Mouse (Mus musculus) liver, adult 2 months (tissue): ENCODE results near the gene Megf11.

Source experiments
- CTCF ChIP-seq: fragments of 200-500 bp; IDR thresholded peaks from 2 replicates; pipeline ENCODE4 v1.5.1; 2011; ENCODE audit warnings: low read depth, low read length, control low read depth
- POLR2A ChIP-seq: fragments of 200-500 bp; IDR thresholded peaks from 2 replicates; pipeline ENCODE4 v1.6.1; 2011; ENCODE audit warnings: low read length, control low read depth; ENCODE audit not compliant: insufficient read depth; ENCODE audit errors: extremely low read depth

DNA sequence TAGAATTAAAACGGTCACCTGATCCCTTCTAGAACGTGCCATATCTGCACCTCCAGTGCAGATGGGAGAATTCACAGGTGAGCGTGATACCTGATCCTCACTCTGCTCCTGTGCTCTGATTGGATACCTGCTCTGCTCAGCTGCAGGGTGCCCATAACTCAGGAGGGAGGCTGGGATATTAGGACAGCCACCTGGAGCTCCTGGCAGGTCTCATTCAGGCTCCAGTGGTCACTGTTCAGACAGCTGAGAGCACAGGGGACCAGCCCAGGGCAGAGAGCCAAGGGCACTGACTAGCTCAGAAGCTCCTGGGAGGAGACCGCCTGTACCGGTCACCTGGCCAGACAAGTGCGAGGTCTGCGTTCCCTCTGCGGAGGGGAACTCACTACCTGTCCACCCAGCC is 80.7 kb downstream of the Megf11 start:
- no peak for TF ChIP-seq CTCF
- TF ChIP-seq POLR2A, result no peak
